Mouse (Mus musculus) thymus, adult 2 months (tissue): ENCODE measurements at regions not wholly inside any gene's neighbourhood (a gene's known extent, or its start where the extent isn't known, plus 50 kb on each side); places are given as distances from the start of the nearest gene placed in this dataset.

ENCODE experiments used
- CTCF ChIP-seq: fragments of 200-500 bp; IDR thresholded peaks from 2 replicates; pipeline ENCODE4 v1.5.1; 2012; ENCODE audit warnings: mild to moderate bottlenecking, control low read depth, low read length, moderate library complexity, borderline replicate concordance; ENCODE audit not compliant: control insufficient read depth, poor library complexity, insufficient read depth; ENCODE audit errors: extremely low read depth
- POLR2A ChIP-seq: fragments of 200-500 bp; IDR thresholded peaks from 2 replicates; pipeline ENCODE4 v1.6.1; 2012; ENCODE audit warnings: mild to moderate bottlenecking, low read length, control low read depth, moderate library complexity; ENCODE audit not compliant: control insufficient read depth, poor library complexity, insufficient read depth; ENCODE audit errors: extremely low read depth

- no peak for TF ChIP-seq CTCF
- TF ChIP-seq POLR2A: no peak
These were observed 103.3 kb upstream of the Cpsf6 start for GRCm38 (mm10) chr10:117483091-117483600.
